Mouse (Mus musculus): ENCODE measurements around the gene Olfr457.
"Not testable (repeated sequence)": the region's sequence is repeated elsewhere in the genome, so short reads cannot be mapped to it uniquely, and the experiment has no call there.

The Olfr457 gene

DNA sequence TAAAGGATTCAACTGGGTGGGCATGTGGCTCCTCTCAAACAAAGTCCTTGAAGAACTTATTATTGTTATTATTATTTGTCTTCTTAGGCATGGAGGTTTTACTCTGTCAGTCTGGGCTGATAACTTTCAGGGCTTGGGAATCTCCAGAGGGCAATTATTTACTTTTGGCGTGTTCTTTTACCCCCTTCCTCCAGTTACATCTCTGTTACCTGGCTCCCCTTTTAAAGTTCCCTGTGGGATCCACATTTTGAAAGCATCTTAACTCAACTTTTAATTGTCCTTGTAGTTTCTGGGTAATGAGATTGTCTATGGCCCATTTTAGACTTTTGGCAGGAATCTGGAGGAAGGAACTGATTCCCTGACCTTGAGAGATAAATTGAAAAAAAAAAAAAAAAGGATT lies at the start of gene Olfr457:
TSS of gene Olfr457 (minus strand) at position 101 of the 400 bp plus-strand sequence.
- DNase-seq (ENCODE audit: low read depth, low spot score) = no peak

DNA sequence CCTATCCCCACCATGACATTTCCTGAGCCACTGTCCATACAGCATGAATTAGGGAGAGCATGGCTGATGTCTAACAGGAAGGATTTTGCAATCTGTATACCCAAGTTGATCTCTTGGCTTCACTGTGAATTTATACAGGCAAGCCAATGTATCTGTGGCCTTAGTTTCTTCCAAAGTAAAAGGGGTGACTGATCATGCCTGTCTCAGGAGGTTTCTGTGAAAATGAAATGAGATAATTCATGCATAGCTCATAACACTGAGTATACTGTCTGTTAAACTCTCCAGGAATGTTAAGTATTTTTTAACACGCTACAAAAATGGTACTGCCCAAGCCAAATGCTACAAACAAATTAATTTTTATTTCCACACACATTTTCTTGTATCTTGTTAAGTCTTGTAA lies 37.3 kb upstream of the Olfr457 start:
- DNase-seq (ENCODE audit: low read depth, low spot score) = no peak

DNA sequence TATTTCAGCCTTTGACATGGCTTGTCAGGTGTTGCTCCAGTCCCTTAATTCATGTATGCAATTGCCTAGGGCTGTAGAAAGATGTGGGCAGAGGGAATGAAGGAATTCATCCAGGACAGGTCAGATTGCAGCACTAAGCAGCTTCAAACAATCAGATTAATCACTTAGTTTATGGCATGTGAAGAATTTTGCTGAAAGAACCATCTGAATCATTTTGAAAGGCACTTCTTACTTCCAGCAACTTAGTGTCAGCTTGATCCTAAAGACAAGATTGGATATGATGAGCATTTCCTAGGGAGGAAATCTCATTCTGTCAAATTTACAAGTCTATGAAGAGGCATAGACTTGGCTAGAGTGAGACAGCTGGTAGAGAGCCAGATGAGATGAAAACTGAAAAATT lies 33.2 kb upstream of the Olfr457 start:
- peak; percentile 8 for DNase-seq (ENCODE audit: low read depth, low spot score)

DNA sequence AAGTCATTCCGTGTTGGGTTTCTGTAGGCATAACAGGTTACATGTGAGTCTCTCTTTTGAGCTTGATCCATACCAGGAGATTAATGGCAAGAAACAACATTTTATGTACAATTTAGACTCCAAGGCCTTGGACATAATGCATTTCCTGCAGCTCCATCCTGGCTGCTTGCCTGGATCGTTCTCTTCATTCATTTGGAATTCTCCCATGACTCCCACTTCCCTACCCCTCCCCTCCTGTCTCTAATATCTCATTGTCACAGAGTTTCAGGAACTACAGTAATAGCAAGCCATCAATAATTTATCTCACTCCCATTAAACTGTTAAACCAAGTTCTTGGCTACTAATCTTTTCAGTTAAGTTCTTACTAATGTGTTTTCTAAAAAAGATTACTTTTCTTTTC lies 27.3 kb upstream of the Olfr457 start:
- DNase-seq (ENCODE audit: low read depth, low spot score) = no peak

DNA sequence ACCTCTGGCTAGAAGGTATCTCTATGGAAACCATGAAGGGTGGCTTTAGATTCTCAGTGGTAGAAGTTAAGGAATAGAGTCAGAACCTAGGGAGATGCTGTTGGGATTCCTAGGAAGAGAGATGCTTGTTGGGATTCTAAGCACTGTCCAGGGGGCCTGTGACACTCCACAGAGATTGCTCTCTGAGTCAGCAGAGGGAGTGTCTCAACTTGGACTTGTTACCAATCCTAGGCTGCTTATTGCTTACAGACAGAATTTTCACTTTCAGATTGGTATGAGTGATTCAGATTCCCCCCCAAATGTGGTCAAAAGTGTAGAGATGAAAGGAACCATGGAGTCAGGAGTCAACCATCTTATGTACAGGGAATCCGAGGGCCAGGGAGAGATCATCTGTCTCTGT lies 13.6 kb upstream of the Olfr457 start:
- DNase-seq (ENCODE audit: low read depth, low spot score) = no peak

DNA sequence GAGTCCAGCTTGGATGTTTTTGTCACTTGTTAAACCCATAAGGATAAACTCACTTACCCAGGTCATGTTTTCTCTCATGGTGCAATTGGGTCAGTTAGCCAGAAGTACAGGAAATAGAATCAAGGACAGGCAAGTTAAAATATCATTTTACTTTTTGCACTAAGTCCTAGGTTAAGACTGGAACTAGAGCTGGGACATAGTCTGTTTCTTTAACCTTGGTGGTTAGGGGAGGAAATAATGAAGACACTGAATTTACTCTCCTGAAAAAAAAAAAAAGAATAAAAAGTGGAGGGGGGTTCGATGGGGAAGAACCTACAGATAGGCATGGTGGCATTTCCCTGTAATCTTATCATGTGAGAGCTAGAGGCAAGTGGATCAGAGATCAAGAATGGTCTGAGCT lies 11.0 kb upstream of the Olfr457 start, which contains the start of gene Olfr456:
TSS of gene Olfr456 (minus strand) at position 101 of the 400 bp plus-strand sequence.
- no peak for DNase-seq (ENCODE audit: low read depth, low spot score)

DNA sequence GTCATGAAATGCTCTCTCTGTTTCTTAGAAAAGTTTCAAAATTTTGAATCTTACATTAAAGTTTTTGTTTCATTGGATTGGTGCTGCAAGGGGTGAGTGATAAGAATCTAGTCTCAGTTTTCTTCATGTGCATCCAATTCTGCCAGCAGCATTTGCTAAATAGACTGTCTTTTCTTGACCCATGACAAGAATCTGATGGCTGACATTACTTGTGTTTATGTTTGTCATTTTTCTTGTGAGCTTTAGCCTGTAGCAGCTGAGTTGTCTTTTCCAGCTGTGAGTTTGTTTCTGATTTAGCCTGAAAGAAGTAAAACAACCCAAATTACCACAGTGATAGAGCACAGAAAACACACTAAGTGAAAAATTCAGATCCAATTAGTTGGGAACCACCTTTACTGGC lies 8.5 kb upstream of the Olfr457 start:
- no peak for DNase-seq (ENCODE audit: low read depth, low spot score)

DNA sequence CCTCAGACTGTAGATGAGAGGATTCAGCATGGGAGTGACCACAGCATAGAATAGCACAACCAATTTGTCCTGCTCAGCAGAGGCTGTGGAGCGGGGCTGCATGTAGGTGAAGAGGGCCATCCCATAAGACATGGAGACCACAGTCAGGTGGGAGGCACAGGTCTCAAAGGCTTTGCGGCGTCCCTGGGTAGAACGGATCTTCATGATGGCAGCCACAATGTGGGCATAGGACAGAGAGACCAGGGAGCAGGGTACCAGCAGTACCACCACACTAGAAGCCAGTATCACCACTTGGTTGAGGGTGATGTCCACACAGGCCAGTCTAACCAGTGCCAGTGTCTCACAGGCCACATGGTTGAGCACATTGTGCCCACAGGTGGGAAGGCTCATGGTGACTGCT lies 4.8 kb downstream of the Olfr457 start:
- DNase-seq (ENCODE audit: low read depth, low spot score) = not testable (repeated sequence)

DNA sequence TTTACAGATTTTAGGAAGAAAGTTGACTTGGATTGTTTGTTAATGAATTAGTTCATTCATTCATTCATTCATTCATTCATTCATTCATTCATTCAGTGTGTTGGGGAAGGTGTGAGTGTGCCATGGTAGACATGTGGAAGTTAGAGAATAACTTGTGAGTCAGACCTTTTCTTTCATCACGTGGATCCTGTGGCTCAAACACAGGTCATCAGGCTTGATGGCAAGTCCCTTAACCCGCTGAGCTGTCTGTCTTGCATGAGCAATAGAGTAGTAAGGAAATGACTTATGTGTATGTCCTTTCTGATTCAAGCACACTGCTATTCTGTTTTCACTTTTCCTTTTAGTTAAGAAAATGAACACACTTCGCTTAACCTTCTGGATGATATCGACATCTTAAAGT lies 5.6 kb downstream of the Olfr457 start:
- DNase-seq (ENCODE audit: low read depth, low spot score) = no peak

DNA sequence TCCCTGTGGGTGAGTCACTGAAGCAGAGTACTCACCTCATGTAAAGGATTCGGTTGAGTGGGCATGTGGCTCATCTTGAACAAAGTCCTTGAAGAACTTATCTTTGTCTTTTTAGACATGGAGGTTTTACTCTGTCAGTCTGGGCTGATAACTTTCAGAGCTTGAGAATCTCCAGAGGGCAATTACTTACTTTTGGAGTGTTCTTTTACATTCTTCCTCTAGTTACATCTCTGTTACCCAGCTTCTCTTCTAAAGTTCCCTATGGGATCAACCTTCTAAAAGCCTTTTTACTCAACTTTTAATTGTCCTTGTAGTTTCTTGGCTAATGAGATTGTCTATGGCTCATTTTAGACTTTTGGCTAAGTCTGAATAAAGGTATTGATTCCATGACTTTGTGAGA lies 11.0 kb downstream of the Olfr457 start, which contains the start of gene Olfr458:
TSS of gene Olfr458 (minus strand) at position 101 of the 400 bp plus-strand sequence.
- DNase-seq (ENCODE audit: low read depth, low spot score) = no peak

DNA sequence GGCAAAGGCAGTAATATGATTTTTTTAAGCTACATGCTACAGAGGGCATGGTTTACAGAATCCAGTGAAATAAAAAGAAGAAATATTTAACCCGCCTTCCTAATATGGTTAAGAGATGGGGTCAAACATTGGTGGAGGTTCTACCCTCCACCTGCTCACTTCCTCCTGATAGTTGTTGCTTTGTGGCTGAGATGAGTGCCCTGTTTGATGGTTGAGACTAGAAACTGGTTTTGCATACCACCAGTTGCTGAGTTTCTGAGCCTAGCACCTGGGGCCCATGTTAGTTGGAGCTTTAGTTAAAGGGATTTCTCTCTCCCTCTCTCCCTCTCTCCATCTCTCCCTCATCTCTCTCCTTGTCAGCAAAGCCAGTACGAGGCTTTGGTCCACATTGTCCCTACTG lies 28.8 kb downstream of the Olfr457 start:
- DNase-seq (ENCODE audit: low read depth, low spot score) = no peak

DNA sequence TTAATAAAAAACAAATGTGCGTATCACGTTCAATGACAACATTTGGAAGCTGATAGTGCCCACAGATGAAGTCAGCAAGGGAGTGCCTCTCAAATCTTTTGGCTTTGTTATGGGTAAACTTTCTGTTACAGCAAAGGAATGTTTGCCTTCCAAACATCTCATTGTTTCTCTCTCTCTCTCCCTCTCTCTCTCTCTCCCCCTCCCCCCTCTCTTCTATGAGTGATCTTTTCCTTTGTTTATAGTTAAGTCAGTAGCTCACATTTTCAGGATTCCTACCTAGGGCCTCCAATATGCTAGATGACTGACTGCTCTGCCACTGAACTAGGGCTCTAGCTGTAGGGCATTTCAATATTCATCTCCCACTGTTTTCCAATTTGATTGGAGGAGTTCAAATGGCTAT lies 31.6 kb downstream of the Olfr457 start:
- no peak for DNase-seq (ENCODE audit: low read depth, low spot score)

DNA sequence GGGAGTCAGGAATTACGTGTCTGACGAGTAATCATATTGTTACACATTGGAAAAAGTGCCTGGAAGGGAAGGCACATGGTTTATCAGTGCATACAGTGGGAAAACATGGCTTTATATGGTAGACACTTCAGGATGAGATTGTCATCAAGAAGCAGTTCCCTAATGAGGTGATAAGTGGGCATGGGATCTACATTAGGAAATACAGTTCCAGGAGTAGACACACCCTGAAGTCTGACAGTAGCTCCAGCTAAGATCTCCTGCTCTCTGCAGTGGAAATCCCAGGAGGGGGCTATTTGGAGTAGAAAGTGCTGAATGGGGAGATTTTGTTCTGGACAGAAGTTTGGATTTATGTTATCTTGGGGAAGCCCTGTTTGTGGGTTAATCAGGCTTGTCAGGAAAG lies 34.7 kb downstream of the Olfr457 start:
- DNase-seq (ENCODE audit: low read depth, low spot score) = no peak

DNA sequence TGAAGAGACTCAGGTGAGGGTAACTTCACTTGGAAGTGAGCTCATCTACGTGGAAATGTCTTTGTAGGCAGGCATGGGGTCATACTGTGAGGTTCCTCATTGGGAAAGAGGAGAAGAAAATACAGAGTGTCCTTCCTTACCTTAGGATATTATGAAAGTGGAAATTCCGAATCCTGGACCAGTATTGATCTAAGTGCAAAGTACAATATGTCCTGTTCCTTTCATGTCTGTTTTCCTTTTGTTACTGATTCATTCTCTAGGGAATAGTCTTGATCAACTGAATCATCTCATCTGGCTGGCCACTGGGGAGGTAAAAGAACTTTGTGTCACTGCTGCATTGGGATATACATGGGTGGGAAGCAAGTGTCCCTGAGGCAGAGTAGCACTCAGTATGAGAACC lies 40.6 kb downstream of the Olfr457 start:
- DNase-seq (ENCODE audit: low read depth, low spot score) = no peak

DNA sequence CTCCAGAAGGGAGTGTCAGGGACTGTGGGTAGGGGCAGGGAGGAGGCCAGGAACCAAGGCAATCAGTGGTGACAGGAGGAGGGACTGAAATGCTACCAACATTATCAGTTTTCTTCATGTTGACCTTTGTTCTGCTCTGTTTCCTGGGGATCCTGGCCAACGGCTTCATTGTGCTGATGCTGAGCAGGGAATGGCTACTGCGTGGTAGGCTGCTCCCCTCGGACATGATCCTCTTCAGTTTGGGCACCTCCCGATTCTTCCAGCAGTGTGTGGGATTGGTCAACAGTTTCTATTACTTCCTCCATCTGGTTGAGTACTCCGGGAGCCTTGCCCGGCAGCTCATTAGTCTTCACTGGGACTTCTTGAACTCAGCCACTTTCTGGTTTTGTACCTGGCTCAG lies 41.7 kb downstream of the Olfr457 start, which contains the start of gene Tas2r126:
TSS of gene Tas2r126 (plus strand) at position 90 of the 400 bp plus-strand sequence.
- DNase-seq (ENCODE audit: low read depth, low spot score) = no peak

DNA sequence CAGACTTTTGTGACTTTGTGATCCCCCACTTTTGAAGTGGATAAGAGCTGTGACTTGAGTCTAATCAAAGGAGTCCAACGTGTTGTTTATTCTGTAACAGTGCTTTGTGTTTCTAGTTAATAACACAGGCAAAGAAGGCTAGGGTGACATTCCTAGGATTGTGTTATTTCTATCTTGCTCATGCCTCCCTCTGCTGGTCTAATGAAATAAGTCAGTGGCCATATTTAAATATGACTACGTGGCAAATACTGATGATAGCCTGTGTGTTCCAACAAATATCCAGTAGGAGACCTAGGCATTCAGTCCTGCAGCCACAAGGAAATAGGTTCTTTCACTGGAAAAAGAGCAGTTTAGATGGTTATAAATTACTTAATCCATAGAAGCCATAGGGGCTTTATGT lies 42.6 kb downstream of the Olfr457 start:
- no peak for DNase-seq (ENCODE audit: low read depth, low spot score)

DNA sequence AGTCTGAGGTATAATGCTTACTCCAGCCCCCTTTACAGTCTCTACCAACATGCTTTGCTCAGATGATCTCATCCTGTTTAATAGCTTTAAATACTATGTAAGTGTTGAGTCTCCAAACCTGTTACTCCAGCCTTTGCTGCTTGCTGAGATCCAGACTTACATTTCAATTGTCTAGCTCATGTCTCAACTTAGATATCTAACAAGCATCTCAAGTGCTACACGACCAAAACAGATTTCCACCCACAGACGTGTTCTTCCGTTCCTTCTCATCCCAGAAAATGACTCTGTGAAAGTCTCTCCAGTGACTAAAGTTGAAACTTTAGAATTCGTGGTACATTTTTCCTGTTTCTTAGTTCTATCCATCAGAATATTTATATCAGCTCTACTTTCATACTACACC lies 49.8 kb downstream of the Olfr457 start:
- no peak for DNase-seq (ENCODE audit: low read depth, low spot score)

DNA sequence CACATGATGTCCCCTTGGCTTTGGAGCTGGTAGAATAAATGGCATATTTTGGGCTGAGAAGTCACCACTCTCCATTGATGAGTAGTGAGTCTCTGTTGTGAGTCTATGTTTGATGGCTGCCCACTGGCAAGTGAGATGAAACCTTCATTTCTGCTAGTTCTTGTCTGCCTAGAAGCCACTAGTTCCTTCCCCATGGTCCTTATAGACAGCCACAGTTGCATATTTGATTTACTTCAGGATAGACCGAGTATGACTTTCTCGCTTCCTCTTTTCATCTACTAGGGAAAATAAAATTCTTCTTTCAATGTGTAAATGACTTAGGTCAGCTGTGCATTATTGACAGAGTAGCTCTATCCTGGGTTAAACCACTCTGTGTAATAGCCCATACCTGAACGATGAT lies 51.7 kb downstream of the Olfr457 start:
- no peak for DNase-seq (ENCODE audit: low read depth, low spot score)

DNA sequence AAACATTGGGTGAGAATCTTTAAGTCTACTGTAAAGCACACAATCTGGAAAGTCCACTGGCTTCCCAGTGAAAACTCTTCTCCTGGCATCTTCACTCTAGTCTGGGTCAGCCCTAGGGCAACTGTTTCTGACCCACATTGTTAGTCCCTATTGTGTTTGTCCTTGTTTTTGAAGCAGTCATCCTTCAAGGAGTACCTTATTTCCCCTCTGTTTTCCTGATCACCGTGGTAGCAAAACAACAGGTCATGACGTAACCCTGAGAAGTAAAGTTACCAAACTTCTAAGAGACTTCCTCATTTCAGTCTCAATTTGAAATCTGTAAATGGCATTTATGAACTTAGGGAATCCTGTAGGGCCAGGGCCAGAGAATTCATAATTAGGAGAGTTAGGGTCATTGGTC lies 54.7 kb downstream of the Olfr457 start:
- no peak for DNase-seq (ENCODE audit: low read depth, low spot score)

DNA sequence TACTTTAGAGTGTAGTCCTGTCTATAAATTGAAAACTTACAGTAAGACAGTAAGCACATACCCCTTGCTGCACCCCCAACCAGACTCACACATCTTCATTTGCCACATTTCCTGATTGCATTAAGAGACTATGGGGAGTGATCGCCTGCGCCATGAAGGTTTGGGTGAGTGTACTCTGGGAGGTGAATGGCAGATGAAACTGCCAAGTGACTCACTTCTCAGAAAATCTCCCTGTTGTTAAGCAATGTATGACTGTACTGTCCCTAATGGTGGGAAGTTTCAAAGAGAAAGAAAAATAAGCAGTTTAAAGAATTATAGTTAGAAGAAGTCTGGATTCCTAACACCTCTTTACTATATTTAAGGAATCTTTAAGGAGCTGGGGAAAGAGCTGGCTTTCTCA lies 56.7 kb downstream of the Olfr457 start:
- no peak for DNase-seq (ENCODE audit: low read depth, low spot score)
